Mouse (Mus musculus): Measurements from ENCODE around the gene Klf9. TPM values are rescaled to one million over a fixed set of nuclear protein-coding genes. Genes with fewer than 3 reads are reported as not detected.

Gene Klf9
- 1 to 10 TPM; 3.6 to 4.3 TPM for polyA plus RNA-seq (2017; shearing (Covaris generic))

DNA sequence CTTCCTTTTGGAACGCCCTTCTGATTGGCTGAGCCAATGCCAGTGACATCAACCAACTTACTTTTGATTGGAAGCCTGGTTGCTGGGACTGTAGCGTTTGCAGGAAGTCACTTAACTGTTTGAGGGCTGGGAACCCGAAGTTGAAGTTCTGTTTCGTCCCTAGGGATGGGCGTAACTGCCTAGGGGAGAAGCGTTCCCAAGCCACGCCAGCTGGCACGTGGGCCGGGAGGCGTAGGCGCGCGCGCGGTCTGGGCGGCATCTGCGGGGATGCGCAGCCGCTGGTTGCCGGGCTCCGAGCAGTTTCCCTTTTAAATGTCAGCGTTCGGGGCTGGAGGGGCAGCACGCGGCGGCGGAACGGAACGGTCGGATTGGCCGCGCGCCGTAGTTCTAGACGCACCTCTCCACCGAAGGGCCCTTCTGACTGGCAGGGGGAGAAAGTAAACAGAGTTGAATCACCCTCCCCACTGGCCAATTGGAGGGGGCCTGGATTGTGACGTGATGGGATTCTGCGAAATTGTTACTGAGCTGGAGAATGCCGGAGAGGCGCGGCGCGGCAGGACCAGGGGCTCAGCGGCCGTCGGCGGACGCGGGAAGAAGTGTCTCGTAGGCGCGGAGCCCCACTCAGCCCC, at the start of gene Klf9:
TSS of gene Klf9 (plus strand) at position 538 of the 629 bp plus-strand sequence.
- peak; percentile 85 for ATAC-seq

GRCm38 (mm10) chr19:23091586-23091985, 49.4 kb upstream of the Klf9 start:
- no peak for ATAC-seq

DNA sequence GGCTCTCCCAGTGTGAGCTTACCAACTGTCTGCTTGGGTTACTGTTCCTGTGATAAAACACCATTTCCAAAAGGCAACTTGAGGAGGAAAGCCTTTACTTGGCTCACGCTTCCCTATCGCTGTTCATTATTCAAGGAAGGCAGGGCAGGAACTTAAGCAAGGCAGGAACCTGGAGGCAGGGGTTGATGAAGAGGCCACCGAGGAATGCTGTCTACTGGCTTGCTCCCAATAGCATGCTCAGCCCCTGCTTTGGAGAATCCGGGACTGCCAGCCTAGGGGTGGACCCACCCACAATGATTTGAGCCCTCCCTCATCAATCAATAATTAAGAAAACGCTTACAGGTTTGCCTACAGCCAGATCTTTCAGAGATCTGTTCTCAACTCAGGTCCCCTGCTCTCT, 47.5 kb upstream of the Klf9 start:
- no peak for ATAC-seq

GRCm38 (mm10) chr19:23094906-23095305, 46.1 kb upstream of the Klf9 start:
- ATAC-seq, result no peak

- ATAC-seq, result no peak
Observed at GRCm38 (mm10) chr19:23106859-23107258, 34.2 kb upstream of the Klf9 start.

GRCm38 (mm10) chr19:23107335-23107734, 33.7 kb upstream of the Klf9 start:
- ATAC-seq, result no peak

DNA sequence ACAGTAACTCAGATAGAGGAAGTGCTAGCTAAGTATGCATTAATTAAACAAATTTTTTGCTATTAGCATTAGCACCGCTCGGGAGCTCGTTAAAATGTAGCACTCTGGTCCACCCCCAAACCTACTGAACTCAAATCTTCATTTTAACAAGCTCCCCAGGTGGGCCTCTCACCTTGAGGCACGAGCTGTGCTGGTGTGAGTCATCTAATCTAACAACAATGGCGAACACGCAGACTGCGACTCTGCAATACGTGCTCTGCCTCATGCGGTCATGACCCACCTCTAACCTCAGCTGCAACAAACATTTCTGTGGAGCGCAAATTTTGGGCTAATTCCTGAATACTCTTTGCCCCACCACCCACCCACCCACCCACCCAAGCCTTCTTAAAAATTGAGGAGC, 19.2 kb upstream of the Klf9 start:
- no peak for ATAC-seq

- no peak for ATAC-seq
Observed at GRCm38 (mm10) chr19:23124023-23124550, 16.9 kb upstream of the Klf9 start.

- no peak for ATAC-seq
Observed at GRCm38 (mm10) chr19:23125227-23126150, 15.5 kb upstream of the Klf9 start.

- ATAC-seq, result no peak
Observed at GRCm38 (mm10) chr19:23129908-23130307, 11.1 kb upstream of the Klf9 start.

DNA sequence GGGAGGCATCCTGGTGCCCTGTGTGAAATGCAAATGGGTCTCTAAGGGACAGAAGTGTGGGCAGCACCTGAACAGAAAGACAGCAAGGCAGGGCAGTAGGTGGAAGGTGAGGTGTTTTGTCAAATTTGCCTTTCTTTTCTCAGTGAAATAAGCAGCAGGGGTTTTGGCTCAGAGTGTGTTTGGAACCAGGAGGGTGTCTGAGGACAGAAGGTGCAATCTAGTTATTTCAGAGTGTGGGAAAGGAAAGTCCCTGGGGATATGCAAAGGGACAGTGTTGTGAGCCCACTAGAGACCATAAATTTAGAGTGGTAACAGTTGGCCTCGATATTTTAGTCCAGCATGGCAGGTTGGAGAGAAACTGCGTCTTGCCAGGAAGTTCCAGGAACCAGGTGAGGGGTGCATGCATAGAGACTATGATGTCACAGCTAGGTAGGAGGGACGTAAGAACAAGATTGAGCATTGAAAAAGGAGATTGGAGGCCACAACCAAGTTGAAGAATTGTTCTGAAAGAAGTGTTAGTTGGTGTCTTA, 8.9 kb upstream of the Klf9 start:
- no peak for ATAC-seq

GRCm38 (mm10) chr19:23132720-23133426, 8.2 kb upstream of the Klf9 start:
- no peak for ATAC-seq

- no peak for ATAC-seq
Observed at GRCm38 (mm10) chr19:23133427-23134094, 7.5 kb upstream of the Klf9 start.

DNA sequence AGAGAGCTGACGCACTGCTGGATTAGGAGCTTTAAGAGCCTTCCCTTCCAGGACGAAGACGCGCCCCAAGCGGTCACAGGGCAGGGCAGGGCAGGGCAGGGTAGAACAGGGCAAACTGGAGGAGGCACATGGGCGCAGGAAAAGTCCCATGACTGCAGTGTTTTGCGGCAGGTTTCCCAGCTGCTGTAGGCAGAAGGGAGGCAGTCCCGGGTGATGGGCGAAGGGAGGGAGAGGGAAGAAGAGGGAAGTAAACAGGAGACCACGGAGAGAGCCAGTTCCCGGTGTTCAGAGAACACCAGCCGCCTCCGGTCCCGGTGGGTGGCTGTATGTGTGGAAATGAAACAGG, 7.0 kb upstream of the Klf9 start:
- no peak for ATAC-seq

- ATAC-seq, result peak; percentile 36
Observed at GRCm38 (mm10) chr19:23134441-23135301, 6.4 kb upstream of the Klf9 start.

DNA sequence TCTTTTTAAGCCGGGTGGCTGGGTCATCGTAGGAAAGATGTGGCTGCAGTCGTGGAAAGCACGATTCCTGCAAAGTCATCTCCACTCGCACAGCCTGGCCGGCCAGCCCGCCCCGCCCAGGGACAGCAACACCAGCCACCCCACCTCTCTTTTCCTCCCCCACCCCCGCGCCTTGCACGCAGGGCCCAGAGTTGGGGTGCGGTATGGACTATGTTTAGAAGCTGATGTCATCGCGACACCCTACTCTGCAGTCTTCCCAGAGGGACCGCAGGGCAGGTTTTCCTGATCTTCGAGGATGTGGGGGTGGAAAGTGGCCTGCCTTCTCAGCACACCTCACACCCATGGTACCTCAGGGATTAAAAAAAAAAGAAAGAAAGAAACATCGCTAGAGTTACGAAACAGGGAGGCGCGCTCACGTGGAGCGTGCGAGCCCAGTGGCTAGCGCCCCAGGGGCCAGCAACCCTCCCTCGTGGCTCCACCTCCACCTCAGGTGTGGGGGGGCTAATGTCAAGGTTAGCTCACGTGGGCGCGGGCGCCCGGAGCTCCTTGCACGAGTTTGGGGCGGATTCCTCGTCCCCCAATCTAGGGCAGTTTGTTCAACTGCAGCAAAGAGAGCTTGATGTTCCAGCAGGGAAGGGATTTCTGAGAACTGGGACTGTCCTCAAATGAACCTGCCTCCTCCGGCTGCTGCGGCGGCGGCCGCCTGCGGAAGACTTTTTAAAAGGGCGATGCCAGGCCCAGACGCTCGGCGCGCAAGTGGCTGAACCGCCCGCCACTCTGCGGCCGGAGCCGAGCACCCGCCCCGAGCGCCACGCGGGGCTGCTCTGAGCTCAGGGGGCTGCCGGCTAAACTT, 5.5 kb upstream of the Klf9 start:
- peak; percentile 59 for ATAC-seq

DNA sequence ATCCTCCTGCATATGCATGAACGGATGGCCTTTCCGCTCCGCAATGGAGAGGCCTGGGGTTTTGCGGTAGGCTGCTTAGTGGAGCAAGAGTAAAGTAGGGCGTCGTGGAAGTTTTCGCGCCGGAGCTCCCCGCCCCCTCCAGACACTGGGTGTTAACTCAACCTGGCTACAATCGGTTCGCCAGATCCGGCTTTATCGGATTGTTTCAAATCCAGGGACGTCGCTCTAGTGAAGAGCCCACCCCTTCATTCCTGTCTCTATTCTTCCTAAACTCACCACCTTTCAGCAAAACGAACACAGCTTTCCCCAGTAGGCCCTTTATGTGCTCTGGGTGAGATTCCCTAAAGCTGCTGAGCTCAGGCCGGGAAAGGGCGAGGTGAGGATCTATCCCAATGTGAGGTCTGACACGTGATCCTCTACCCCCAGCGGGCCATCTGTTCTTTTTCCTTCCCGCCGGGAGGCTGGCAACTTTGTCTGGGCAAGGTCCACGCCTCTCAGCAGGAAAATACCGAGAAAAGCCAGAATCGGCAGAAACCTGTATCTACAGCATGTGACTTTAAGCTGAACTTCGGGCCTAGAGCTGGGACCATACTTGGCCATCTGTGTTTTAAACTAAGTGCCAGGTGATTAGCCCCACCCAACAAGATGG, 4.7 kb upstream of the Klf9 start:
- peak; percentile 1 for ATAC-seq

DNA sequence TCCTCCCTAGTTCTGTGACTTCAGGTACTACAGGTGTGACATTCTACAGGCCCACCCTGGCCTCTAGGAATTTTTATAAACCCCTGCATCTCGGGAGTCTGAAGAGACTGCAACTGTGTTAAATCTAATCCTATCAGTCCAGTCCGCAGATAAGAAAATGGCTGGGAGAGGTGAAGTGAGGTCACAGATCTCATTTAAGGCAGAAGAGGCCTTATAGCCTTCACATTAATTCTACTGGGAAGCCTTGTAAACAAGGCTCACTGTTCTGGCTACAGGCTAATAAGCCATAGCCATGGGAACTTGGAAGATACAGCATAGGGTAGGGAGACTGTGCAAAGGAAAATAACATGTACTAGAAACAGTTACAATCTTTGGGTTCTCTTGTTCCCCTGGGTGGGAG, 3.7 kb upstream of the Klf9 start:
- no peak for ATAC-seq

DNA sequence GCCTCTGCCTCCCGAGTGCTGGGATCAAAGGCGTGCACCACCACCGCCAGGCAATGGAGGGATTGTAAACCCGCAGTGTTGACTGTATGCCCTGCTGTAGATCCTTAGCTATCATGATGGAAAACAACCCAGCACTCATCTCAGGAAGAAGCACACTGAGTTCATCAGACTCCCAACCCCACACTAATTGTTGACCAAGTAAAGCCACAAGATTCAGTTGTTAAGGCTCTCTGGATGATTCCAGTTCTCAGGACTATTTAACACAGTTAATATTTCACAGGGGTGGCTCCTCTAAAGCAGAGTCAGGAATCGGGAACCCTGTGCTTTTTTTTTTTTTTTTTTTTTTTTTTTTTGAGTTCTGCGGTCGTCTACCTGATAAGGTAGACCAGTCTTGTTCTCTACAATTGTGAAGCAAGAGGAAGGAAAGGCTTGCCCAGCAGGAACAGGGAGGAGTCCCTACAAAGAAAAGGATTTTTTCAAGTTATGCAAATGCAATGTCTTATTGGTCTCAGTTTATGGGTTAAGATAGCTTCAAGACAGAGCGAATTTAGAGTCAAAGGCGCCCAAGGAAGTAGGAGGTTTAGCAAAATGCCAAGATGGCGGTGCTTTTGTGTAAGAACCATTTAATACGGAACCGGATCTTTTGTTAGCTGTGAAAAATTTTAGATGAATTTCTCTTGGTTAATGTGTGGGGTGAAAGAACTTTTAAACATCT, 1.1 kb upstream of the Klf9 start:
- no peak for ATAC-seq

Data from CD4-positive, CD25-positive, alpha-beta regulatory T cell, adult 4 months (primary cell).